Mouse (Mus musculus) myocyte (in vitro differentiated cells): ENCODE measurements around the gene Gal. TPM values are rescaled to one million over a fixed set of nuclear protein-coding genes. Genes with fewer than 3 reads are reported as not detected.

Experiments
- H3K27me3 ChIP-seq: one replicate; pipeline ENCODE4 v1.6.1; 2011; ENCODE audit not compliant: control insufficient read depth, insufficient read depth, insufficient read length
- H3K36me3 ChIP-seq: one replicate; pipeline ENCODE4 v1.6.1; 2011; ENCODE audit not compliant: control insufficient read depth, insufficient read depth
- H3K4me2 ChIP-seq: one replicate; pipeline ENCODE4 v1.6.1; 2011; ENCODE audit warnings: low read depth, control low read depth
- H3K4me3 ChIP-seq: one replicate; pipeline ENCODE4 v1.5.1; 2011; ENCODE audit warnings: mild to moderate bottlenecking, control low read depth, moderate library complexity
- H3K79me2 ChIP-seq: one replicate; pipeline ENCODE4 v1.6.1; 2011; ENCODE audit not compliant: control insufficient read depth, insufficient read depth
- H3ac ChIP-seq: one replicate; pipeline ENCODE4 v1.6.1; 2011; ENCODE audit not compliant: control insufficient read depth, insufficient read length
- CEBPB ChIP-seq: IDR thresholded peaks from 2 replicates; pipeline ENCODE4 v1.6.1; 2011; ENCODE audit warnings: mild to moderate bottlenecking, moderate library complexity; ENCODE audit not compliant: poor library complexity, insufficient read depth, severe bottlenecking
- E2F4 ChIP-seq: IDR thresholded peaks from one replicate; pipeline ENCODE4 v1.6.1; 2011; ENCODE audit warnings: mild to moderate bottlenecking, control low read depth, moderate library complexity; ENCODE audit not compliant: insufficient read depth
- MAX ChIP-seq: IDR thresholded peaks from one replicate; pipeline ENCODE4 v1.6.1; 2011; ENCODE audit warnings: low read depth, mild to moderate bottlenecking, control low read depth
- MYOD1 ChIP-seq, 3 experiments: IDR thresholded peaks; one replicate each; pipeline ENCODE4 v1.6.1; 2011; ENCODE audit warnings: control low read depth in 2 of 3, low read depth in 2 of 3, mild to moderate bottlenecking in 2 of 3, moderate library complexity in 1 of 3; ENCODE audit not compliant: insufficient read length in 2 of 3, control insufficient read depth in 1 of 3
- MYOG ChIP-seq, 3 experiments: IDR thresholded peaks; one replicate each; pipeline ENCODE4 v1.6.1; 2011; ENCODE audit warnings: control low read depth in 2 of 3, low read depth in 2 of 3, mild to moderate bottlenecking in 2 of 3; ENCODE audit not compliant: insufficient read length in 2 of 3, control insufficient read depth in 1 of 3, insufficient read depth in 1 of 3
- POLR2A ChIP-seq: IDR thresholded peaks from one replicate; pipeline ENCODE4 v1.6.1; 2011; ENCODE audit warnings: low read depth, mild to moderate bottlenecking, control low read depth, moderate library complexity; ENCODE audit not compliant: insufficient read length
- POLR2AphosphoS2 ChIP-seq: IDR thresholded peaks from one replicate; pipeline ENCODE4 v1.6.1; 2011; ENCODE audit warnings: low read depth, control low read depth; ENCODE audit not compliant: insufficient read length
- REST ChIP-seq: IDR thresholded peaks from one replicate; pipeline ENCODE4 v1.6.1; 2011; ENCODE audit warnings: mild to moderate bottlenecking, control low read depth, moderate library complexity; ENCODE audit not compliant: insufficient read depth, insufficient read length
- SRF ChIP-seq: IDR thresholded peaks from one replicate; pipeline ENCODE4 v1.6.1; 2011; ENCODE audit warnings: low read depth; ENCODE audit not compliant: control insufficient read depth, insufficient read length
- TCF12 ChIP-seq: IDR thresholded peaks from one replicate; pipeline ENCODE4 v1.6.1; 2011; ENCODE audit warnings: mild to moderate bottlenecking, control low read depth; ENCODE audit not compliant: poor library complexity, insufficient read depth, severe bottlenecking
- TCF3 ChIP-seq: IDR thresholded peaks from one replicate; pipeline ENCODE4 v1.6.1; 2011; ENCODE audit warnings: low read depth, control low read depth; ENCODE audit not compliant: insufficient read length
- USF1 ChIP-seq: IDR thresholded peaks from one replicate; pipeline ENCODE4 v1.6.1; 2011; ENCODE audit warnings: low read depth, mild to moderate bottlenecking, control low read depth, moderate library complexity
- polyA plus RNA-seq: library from polyadenylated mRNA; unstranded; fragments of >200 nt; fragmentation: generic; extraction: Trizol; gene quantifications from one replicate; pipeline ENCODE4 v1.2.1, GENCODE M21; 2012; ENCODE audit warnings: missing spikeins

The Gal gene
- not detected for polyA plus RNA-seq

GRCm38 (mm10) chr19:3414268-3414733, at the start of gene Gal:
Gene Gal (minus strand): TSS chr19:3414544.
- Histone ChIP-seq H3K27me3 (no peaks in the 10 kb centered on the region), H3K79me2 (no peaks in the 10 kb centered on the region), H3K4me2 (no peak within 1 kb of the TSS), H3ac (no peak within 1 kb of the TSS), H3K4me3 (no peak within 1 kb of the TSS), H3K36me3 (no peaks in the 10 kb centered on the region)
- TF ChIP-seq MAX, result no peak
- TF ChIP-seq POLR2A, result no peak
- no peak for TF ChIP-seq REST
- TF ChIP-seq USF1, result no peak
- no peak for TF ChIP-seq POLR2AphosphoS2
- no peak for TF ChIP-seq MYOG (IDR thresholded peaks at IDR 0.05; ENCODE audit: control insufficient read depth in 1 of 3, insufficient read depth in 1 of 3, insufficient read length in 2 of 3, low read depth in 2 of 3)
- TF ChIP-seq SRF, result no peak

- Histone ChIP-seq H3ac (no peak overlapping the region), H3K36me3 (peaks cover 39% of the 10 kb centered on the region), H3K4me2 (no peak overlapping the region), H3K27me3 (no peaks in the 10 kb centered on the region), H3K79me2 (no peaks in the 10 kb centered on the region), H3K4me3 (no peak overlapping the region)
- no peak for TF ChIP-seq POLR2AphosphoS2
- no peak for TF ChIP-seq REST
- TF ChIP-seq TCF3, result no peak
- TF ChIP-seq MAX, result no peak
- no peak for TF ChIP-seq POLR2A
- no peak for TF ChIP-seq CEBPB
- no peak for TF ChIP-seq SRF
- TF ChIP-seq USF1, result no peak
- TF ChIP-seq MYOG (IDR thresholded peaks at IDR 0.05; ENCODE audit: control insufficient read depth in 1 of 3, insufficient read depth in 1 of 3, insufficient read length in 2 of 3, low read depth in 2 of 3), result no peak
- no peak for TF ChIP-seq E2F4
- TF ChIP-seq MYOD1 (IDR thresholded peaks at IDR 0.05; ENCODE audit: control insufficient read depth in 1 of 3, insufficient read length in 2 of 3, low read depth in 2 of 3), result no peak
- TF ChIP-seq TCF12, result no peak
Observed at GRCm38 (mm10) chr19:3459986-3460385, 45.6 kb upstream of the Gal start.

DNA sequence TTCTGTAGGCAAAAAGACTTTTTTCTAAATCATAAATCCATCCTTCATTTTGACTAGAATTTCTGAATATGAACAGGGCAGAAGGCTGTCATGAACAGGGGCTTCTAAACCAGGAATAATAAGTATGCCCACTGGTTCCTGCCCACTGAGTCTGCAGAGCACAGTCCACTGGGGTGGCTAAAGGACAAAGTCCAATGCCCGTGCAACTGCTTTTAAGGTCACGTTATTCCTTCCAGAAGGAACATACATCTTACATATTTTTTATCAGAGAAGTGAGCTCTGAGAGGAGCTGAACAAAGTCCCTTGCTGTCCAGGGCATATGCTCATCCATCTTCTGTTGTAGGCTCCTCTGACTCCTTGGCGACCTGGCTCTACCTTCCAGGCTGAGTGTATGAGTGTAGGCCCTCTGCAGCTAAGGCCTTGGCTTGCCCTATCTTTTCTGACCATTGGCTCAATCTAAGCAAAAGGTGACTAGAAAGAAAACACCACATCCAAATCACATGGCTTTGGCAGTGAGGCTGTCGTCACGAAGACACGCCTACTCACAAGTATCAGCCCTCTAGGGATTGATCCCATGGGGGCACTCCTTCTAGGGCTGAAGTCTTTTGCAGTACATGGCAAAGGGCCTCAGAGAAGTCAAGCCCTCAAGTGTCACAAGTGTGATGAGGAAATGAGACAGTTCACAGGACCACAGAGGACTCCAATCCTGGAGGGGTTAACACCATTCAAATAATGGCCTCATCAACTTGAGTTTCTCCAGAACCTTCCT, 44.2 kb upstream of the Gal start:
- TF ChIP-seq USF1, result no peak
- TF ChIP-seq MYOD1 (IDR thresholded peaks at IDR 0.05; ENCODE audit: control insufficient read depth in 1 of 3, insufficient read length in 2 of 3, low read depth in 2 of 3), result no peak
- TF ChIP-seq MYOG (IDR thresholded peaks at IDR 0.05; ENCODE audit: control insufficient read depth in 1 of 3, insufficient read depth in 1 of 3, insufficient read length in 2 of 3, low read depth in 2 of 3), result no peak
- H3K79me2 ChIP-seq, result no peaks in the 10 kb centered on the region

DNA sequence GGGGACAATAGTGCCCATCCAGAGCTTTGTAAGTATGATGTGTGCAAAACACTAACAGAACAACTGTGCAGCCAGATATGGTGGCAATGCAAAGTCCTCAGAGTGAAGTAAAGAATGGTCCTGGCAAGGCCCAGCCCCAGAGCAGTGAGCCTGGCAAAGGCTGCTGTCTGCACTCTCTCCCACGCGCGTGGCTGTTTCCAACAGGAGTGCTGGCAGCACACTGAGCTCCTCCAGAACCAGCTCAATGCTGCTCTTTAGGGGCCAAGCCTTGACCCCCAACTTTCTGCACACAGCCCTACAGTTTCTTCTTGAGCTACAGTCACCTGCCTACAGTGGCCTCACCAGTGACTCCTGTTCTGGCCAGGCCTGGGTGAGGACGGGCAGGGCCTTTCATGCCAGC, 43.4 kb upstream of the Gal start:
- TF ChIP-seq POLR2A (no peak), E2F4 (no peak), TCF3 (no peak)
- Histone ChIP-seq H3K27me3 (no peaks in the 10 kb centered on the region), H3K79me2 (no peaks in the 10 kb centered on the region), H3K4me2 (no peak overlapping the region), H3K4me3 (no peak overlapping the region), H3K36me3 (peaks cover 19% of the 10 kb centered on the region), H3ac (no peak overlapping the region)

More for the DNA sequence above, 44.2 kb upstream of the Gal start:
- Histone ChIP-seq H3K4me2 (no peak overlapping the region), H3K36me3 (peaks cover 24% of the 10 kb centered on the region), H3K4me3 (no peak overlapping the region), H3ac (no peak overlapping the region), H3K27me3 (no peaks in the 10 kb centered on the region)

- Histone ChIP-seq H3K79me2 (no peaks in the 10 kb centered on the region), H3ac (no peak overlapping the region), H3K36me3 (peaks cover 9% of the 10 kb centered on the region), H3K27me3 (no peaks in the 10 kb centered on the region), H3K4me3 (no peak overlapping the region), H3K4me2 (no peak overlapping the region)
- no peak for TF ChIP-seq POLR2AphosphoS2
- no peak for TF ChIP-seq MAX
- no peak for TF ChIP-seq REST
- TF ChIP-seq TCF3, result peak; percentile 80
- TF ChIP-seq USF1, result no peak
- no peak for TF ChIP-seq E2F4
- peak; percentile 48 for TF ChIP-seq TCF12
- peak; percentile 15 to 91 (median 85) for TF ChIP-seq MYOG (IDR thresholded peaks at IDR 0.05; ENCODE audit: control insufficient read depth in 1 of 3, insufficient read depth in 1 of 3, insufficient read length in 2 of 3, low read depth in 2 of 3)
- no peak for TF ChIP-seq POLR2A
- no peak for TF ChIP-seq CEBPB
- TF ChIP-seq SRF, result no peak
- peak in 2 of 3 experiments; percentile 90 to 92 for TF ChIP-seq MYOD1 (IDR thresholded peaks at IDR 0.05; ENCODE audit: control insufficient read depth in 1 of 3, insufficient read length in 2 of 3, low read depth in 2 of 3)
Observed at GRCm38 (mm10) chr19:3451649-3452048, 37.3 kb upstream of the Gal start.
